Mouse (Mus musculus): ENCODE measurements around the gene Magi3.

DNA sequence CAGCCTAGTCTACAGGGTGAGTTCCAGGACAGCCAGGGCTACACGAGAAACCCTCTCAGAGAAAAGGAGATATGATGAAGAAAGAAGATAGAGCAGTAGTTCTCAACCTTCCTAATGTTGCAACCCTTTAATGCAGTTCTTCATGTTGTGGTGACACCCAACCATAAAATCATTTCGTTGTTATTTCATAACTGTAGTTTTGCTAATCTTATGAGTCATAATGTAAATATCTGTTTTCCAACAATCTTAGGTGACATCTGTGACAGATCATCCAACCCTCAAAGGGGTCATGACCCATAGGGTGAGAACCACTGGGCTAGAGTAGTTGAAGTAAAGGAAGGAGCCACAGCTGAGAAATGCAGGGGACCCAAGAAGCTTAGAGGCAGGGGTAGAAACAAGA, 35.9 kb downstream of the Magi3 start:
- TF ChIP-seq CTCF (IDR thresholded peaks at IDR 0.05; ENCODE audit: low read depth, low read length) (no peak), POLR2A (IDR thresholded peaks at IDR 0.05; ENCODE audit: extremely low read depth, insufficient read depth, low read length) (no peak)

All from liver, adult 2 months (tissue).